Mouse (Mus musculus) layer of hippocampus, postnatal 10 days (tissue): ENCODE data around the gene Opcml. TPM values are rescaled to one million over a fixed set of nuclear protein-coding genes. Genes with fewer than 3 reads are reported as not detected.

ENCODE experiments used
- DNase-seq, 2 experiments: peaks; one replicate each; pipeline ENCODE4 v3.0.0; 2021; ENCODE audit warnings: low spot score in 2 of 2
- total RNA-seq, 2 experiments: library from RNA; stranded (reverse); gene quantifications; 2 replicates each; pipeline ENCODE4 v1.2.3; 2021

Opcml gene
- total RNA-seq, 2 experiments from 2014 or later = 363 to 385 TPM

GRCm38 (mm10) chr9:28149507-28149906 is 358.9 kb downstream of the Opcml start:
- DNase-seq = no peak

- no peak for DNase-seq
Measured at GRCm38 (mm10) chr9:28153748-28154147, 363.2 kb downstream of the Opcml start.

- no peak for DNase-seq
Measured at GRCm38 (mm10) chr9:28157092-28157491, 366.5 kb downstream of the Opcml start.

GRCm38 (mm10) chr9:28160953-28161352 is 370.4 kb downstream of the Opcml start:
- no peak for DNase-seq

GRCm38 (mm10) chr9:28163946-28164345 is 373.4 kb downstream of the Opcml start:
- DNase-seq = no peak

GRCm38 (mm10) chr9:28171890-28172289 is 381.3 kb downstream of the Opcml start:
- DNase-seq = peak; percentile 74 to 79

GRCm38 (mm10) chr9:28177052-28177451 is 386.5 kb downstream of the Opcml start:
- no peak for DNase-seq

GRCm38 (mm10) chr9:28178123-28178887 is 387.7 kb downstream of the Opcml start:
- DNase-seq = no peak

GRCm38 (mm10) chr9:28181916-28182315 is 391.3 kb downstream of the Opcml start:
- DNase-seq = no peak

GRCm38 (mm10) chr9:28190226-28190625 is 399.7 kb downstream of the Opcml start:
- DNase-seq = no peak

- no peak for DNase-seq
Measured at GRCm38 (mm10) chr9:28190751-28191150, 400.2 kb downstream of the Opcml start.

GRCm38 (mm10) chr9:28196550-28196949 is 406.0 kb downstream of the Opcml start:
- no peak for DNase-seq

- DNase-seq = no peak
Measured at GRCm38 (mm10) chr9:28197061-28197460, 406.5 kb downstream of the Opcml start.

- DNase-seq = peak; percentile 60 to 76
Measured at GRCm38 (mm10) chr9:28197631-28198030, 407.1 kb downstream of the Opcml start.

- DNase-seq = no peak
Measured at GRCm38 (mm10) chr9:28198106-28198694, 407.6 kb downstream of the Opcml start.

- no peak for DNase-seq
Measured at GRCm38 (mm10) chr9:28207441-28207840, 416.9 kb downstream of the Opcml start.

- DNase-seq = no peak
Measured at GRCm38 (mm10) chr9:28208696-28209095, 418.1 kb downstream of the Opcml start.

GRCm38 (mm10) chr9:28211877-28212276 is 421.3 kb downstream of the Opcml start:
- DNase-seq = no peak

GRCm38 (mm10) chr9:28213893-28214292 is 423.3 kb downstream of the Opcml start:
- DNase-seq = no peak

- DNase-seq = no peak
Measured at GRCm38 (mm10) chr9:28218026-28218646, 427.6 kb downstream of the Opcml start.

GRCm38 (mm10) chr9:28222726-28223125 is 432.2 kb downstream of the Opcml start:
- DNase-seq = no peak

GRCm38 (mm10) chr9:28225824-28226569 is 435.4 kb downstream of the Opcml start:
- DNase-seq = no peak
